Mouse (Mus musculus) stomach, postnatal 0 days (tissue): ENCODE measurements around the gene Rps29.

Experiments
- CTCF ChIP-seq: IDR thresholded peaks from 2 replicates; pipeline ENCODE4 v1.5.1; 2016; ENCODE audit warnings: antibody characterized with exemption, low read depth, mild to moderate bottlenecking, moderate library complexity
- EP300 ChIP-seq: optimal IDR thresholded peaks from 2 replicates; pipeline ENCODE3; 2016; ENCODE audit warnings: antibody characterized with exemption

GRCm38 (mm10) chr12:69147166-69147735 is 11.7 kb downstream of the Rps29 start:
- TF ChIP-seq CTCF (no peak), EP300 (no peak)
